Mouse (Mus musculus) stomach, postnatal 0 days (tissue): ENCODE results near the gene Slco2b1.

ENCODE experiments used
- CTCF ChIP-seq: IDR thresholded peaks from 2 replicates; pipeline ENCODE4 v1.5.1; 2016; ENCODE audit warnings: antibody characterized with exemption, low read depth, mild to moderate bottlenecking, moderate library complexity
- EP300 ChIP-seq: optimal IDR thresholded peaks from 2 replicates; pipeline ENCODE3; 2016; ENCODE audit warnings: antibody characterized with exemption

GRCm38 (mm10) chr7:99632286-99632685, 78.9 kb downstream of the Slco2b1 start:
- TF ChIP-seq CTCF, result no peak
- TF ChIP-seq EP300, result no peak
